Mouse (Mus musculus) stomach, embryonic 15.5 days (tissue): ENCODE results near the gene Sgip1. TPM values are rescaled to one million over a fixed set of nuclear protein-coding genes. Genes with fewer than 3 reads are reported as not detected.

Experiments used
- ATAC-seq: fragments of 200-750 bp; cut with Nextera tagmentation; 2 replicates; pipeline ENCODE4 v1.8.0; 2017; ENCODE audit warnings: low read depth, moderate number of reproducible peaks, moderate TSS enrichment; ENCODE audit not compliant: insufficient read depth, low FRiP score
- H3K27ac ChIP-seq: fragments of 300-500 bp; sonication (generic); 2 replicates; pipeline ENCODE4 v1.5.1; 2015; ENCODE audit warnings: mild to moderate bottlenecking, inconsistent platforms
- H3K27me3 ChIP-seq: fragments of 300-500 bp; sonication (generic); replicated peaks from 2 replicates; pipeline ENCODE4 v1.6.1; 2015; ENCODE audit warnings: inconsistent platforms
- H3K36me3 ChIP-seq: fragments of 300-500 bp; sonication (generic); 2 replicates; pipeline ENCODE4 v1.6.1; 2015; ENCODE audit warnings: inconsistent platforms
- H3K4me1 ChIP-seq: fragments of 300-500 bp; sonication (generic); 2 replicates; pipeline ENCODE4 v1.6.1; 2015; ENCODE audit warnings: inconsistent platforms
- H3K4me2 ChIP-seq: fragments of 300-500 bp; sonication (generic); 2 replicates; pipeline ENCODE4 v1.6.1; 2015; ENCODE audit warnings: mild to moderate bottlenecking, inconsistent platforms
- H3K4me3 ChIP-seq: fragments of 300-500 bp; sonication (generic); replicated peaks from 2 replicates; pipeline ENCODE4 v1.5.1; 2015; ENCODE audit warnings: inconsistent platforms
- H3K9ac ChIP-seq: fragments of 300-500 bp; sonication (generic); 2 replicates; pipeline ENCODE4 v1.6.1; 2015; ENCODE audit warnings: inconsistent platforms
- H3K9me3 ChIP-seq: fragments of 300-500 bp; sonication (generic); 2 replicates; pipeline ENCODE4 v1.6.1; 2016; ENCODE audit warnings: inconsistent platforms
- WGBS: fragments of 180-500 bp; shearing (Covaris S2); methylation state at CpG from one replicate; pipeline ENCODE4 v1.1.7; 2015; 5-methylcytosine and 5-hydroxymethylcytosine counted together
- polyA plus RNA-seq: library from polyadenylated mRNA; unstranded; fragments of >200 nt; fragmentation: Nextera tagmentation; extraction: Ambion mirVana; gene quantifications from 2 replicates; pipeline ENCODE4 v1.2.1, GENCODE M21; 2015

Sgip1 gene
- polyA plus RNA-seq, 1 experiment from 2014 or later, result 7.1 TPM

DNA sequence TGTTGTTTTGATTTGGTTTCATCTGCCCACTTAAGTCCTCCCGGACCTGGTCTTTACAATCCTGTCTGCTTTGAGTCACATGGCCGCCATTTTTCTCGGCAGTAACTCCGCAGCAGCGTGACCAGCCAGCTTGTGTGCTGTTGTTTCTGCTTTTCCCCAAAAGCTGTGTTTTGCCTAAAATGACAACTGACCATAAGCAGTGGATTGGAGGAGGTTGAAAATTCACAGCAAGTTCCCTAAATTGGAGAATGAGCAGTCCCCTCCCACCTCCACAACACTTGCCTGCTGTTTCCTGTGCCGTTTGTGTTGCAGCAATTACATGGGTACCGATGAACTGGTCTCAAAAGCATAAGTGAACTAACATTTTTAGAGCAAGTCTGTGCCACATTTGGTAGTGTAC lies 189.6 kb downstream of the Sgip1 start:
- no peaks in the 10 kb centered on the region for H3K36me3 ChIP-seq
- WGBS, result 73% methylated on average over 7 of the region's 7 CpGs
- H3K27ac ChIP-seq, result no peak overlapping the region
- no peaks in the 10 kb centered on the region for H3K27me3 ChIP-seq
- no peak overlapping the region for H3K4me3 ChIP-seq
- H3K4me2 ChIP-seq, result no peak overlapping the region
- no peaks in the 10 kb centered on the region for H3K9me3 ChIP-seq
- no peak for ATAC-seq
- H3K9ac ChIP-seq, result no peak overlapping the region
- H3K4me1 ChIP-seq, result no peaks in the 10 kb centered on the region

DNA sequence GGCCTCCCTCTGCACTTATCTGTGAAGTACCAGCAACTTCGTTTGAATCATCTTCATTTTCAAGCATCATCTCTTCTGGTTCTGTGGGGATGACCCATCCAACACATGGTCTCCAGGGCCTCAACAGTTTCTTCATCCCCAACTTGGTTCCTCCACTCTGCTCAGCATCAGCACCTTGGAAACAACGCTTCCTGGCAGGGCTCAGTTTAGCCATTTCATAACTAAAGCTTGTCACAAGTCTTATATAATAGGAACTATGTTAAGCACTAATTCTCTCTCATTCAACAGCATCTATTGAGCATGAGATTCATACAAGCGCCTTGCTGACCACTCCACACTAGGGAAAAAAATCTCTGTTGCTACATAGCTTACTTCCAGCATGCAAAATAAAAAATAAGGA lies 199.2 kb downstream of the Sgip1 start:
- H3K9me3 ChIP-seq, result no peaks in the 10 kb centered on the region
- 73% methylated on average over 3 of the region's 3 CpGs for WGBS
- H3K36me3 ChIP-seq, result no peaks in the 10 kb centered on the region
- H3K4me3 ChIP-seq, result no peak overlapping the region
- H3K27ac ChIP-seq, result no peak overlapping the region
- no peak overlapping the region for H3K4me2 ChIP-seq
- ATAC-seq, result no peak
- H3K4me1 ChIP-seq, result no peaks in the 10 kb centered on the region
- no peak overlapping the region for H3K9ac ChIP-seq
- H3K27me3 ChIP-seq, result no peaks in the 10 kb centered on the region

DNA sequence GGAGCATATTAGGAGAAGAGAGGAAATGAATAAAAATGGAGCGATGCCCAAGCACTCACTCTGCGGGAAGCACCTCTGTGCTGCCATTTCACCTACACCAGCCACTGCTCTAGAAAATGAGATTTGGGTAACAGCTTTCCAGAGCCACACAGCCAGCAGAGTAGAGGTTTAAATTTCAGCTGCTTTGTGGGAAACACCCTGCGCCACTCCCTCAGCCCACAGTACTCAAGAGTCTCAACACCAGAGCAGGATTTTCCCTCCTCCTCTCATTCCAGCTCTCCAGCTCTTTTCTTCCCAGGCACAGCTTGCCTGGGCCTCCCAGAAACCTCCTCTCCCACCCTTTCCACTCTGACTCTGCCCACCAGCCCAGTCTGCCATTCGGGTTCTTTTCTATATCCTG lies 199.6 kb downstream of the Sgip1 start:
- Histone ChIP-seq H3K4me3 (no peak overlapping the region), H3K9me3 (no peaks in the 10 kb centered on the region), H3K36me3 (no peaks in the 10 kb centered on the region), H3K4me2 (no peak overlapping the region), H3K4me1 (no peaks in the 10 kb centered on the region), H3K9ac (no peak overlapping the region), H3K27me3 (no peaks in the 10 kb centered on the region), H3K27ac (no peak overlapping the region)
- no peak for ATAC-seq
- WGBS, result 79% methylated on average over 4 of the region's 4 CpGs

DNA sequence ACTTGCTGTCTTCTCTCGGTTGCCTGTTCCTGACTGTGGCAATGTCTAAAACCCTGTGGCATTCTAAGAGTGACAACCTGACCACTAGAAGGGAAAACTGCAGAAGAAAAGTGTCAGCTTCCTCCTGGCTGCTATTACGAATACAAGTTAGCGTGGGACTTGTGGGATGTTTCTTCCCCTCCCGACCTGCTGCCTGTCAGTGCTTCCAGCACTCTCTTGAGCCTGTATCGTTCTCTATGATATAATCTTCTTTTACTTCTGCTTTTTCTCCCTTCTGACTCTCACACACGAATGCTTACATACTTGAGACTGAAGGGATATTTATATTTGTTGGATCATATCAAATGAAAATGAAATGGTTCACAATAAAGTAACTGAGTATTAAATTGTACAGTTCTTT lies 203.2 kb downstream of the Sgip1 start:
- no peaks in the 10 kb centered on the region for H3K4me1 ChIP-seq
- WGBS, result 63% methylated on average over 6 of the region's 6 CpGs

DNA sequence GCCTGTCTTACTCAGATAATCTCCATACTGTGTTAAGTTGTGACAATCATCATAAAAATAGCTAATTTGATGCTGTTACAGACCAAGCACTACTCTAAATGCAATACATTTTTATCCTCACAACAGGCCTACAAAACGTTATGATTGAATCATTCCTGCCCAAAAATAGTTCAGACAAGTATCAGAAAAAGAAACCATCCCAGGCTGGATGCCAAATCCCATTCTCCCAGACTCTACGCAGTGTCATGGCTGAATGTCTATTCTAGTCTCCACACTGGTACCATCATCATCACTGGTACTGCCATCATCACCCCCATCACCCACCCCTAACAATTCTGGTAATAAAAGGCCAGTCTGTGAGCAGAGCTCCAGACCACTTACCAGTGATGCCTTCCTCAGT lies 211.4 kb downstream of the Sgip1 start:
- Histone ChIP-seq H3K36me3 (no peaks in the 10 kb centered on the region), H3K27ac (no peak overlapping the region), H3K9me3 (no peaks in the 10 kb centered on the region), H3K9ac (no peak overlapping the region), H3K27me3 (no peaks in the 10 kb centered on the region), H3K4me2 (no peak overlapping the region), H3K4me3 (no peak overlapping the region), H3K4me1 (no peaks in the 10 kb centered on the region)
- ATAC-seq, result no peak
- 64% methylated on average over 2 of the region's 2 CpGs for WGBS

More for the DNA sequence above, 203.2 kb downstream of the Sgip1 start:
- Histone ChIP-seq H3K4me3 (no peak overlapping the region), H3K27me3 (no peaks in the 10 kb centered on the region), H3K9ac (no peak overlapping the region), H3K36me3 (no peaks in the 10 kb centered on the region), H3K9me3 (no peaks in the 10 kb centered on the region), H3K4me2 (no peak overlapping the region), H3K27ac (no peak overlapping the region)
- ATAC-seq, result no peak

DNA sequence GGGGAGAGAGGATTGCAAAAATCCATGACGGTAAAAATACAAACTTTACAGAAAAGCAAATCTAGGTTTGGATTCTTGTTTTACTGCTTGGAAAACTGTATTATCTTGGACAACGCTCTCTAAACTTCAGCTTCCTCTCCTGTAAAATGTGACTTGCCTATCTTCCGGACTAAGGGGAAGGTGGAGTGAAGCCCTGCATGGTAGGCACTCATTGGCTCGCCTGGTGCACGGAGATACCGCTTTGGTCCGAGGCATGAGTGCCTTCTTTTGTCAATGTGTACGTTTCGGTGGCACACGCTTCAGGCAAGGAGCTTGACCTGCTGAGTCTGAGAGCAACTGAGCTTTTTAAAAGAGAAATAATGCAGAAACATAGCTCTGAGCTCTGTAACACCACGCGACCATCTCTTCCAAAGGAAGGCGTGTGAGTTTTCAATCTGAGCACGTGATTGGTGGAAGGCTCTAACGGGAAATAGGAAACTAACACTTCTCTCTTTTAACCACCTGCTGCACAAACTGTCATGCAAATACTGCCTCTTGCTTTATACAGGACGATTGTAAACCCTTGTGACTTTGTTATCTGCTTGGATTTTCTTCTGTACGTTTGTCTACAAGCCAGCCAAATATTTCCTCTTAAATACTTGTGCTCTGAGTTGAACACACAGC lies 214.3 kb downstream of the Sgip1 start:
- 66% methylated on average over 17 of the region's 17 CpGs for WGBS
- Histone ChIP-seq H3K27me3 (no peaks in the 10 kb centered on the region), H3K9me3 (no peaks in the 10 kb centered on the region), H3K4me3 (no peak overlapping the region), H3K4me2 (no peak overlapping the region), H3K4me1 (no peaks in the 10 kb centered on the region), H3K27ac (no peak overlapping the region), H3K9ac (no peak overlapping the region), H3K36me3 (no peaks in the 10 kb centered on the region)
- no peak for ATAC-seq

DNA sequence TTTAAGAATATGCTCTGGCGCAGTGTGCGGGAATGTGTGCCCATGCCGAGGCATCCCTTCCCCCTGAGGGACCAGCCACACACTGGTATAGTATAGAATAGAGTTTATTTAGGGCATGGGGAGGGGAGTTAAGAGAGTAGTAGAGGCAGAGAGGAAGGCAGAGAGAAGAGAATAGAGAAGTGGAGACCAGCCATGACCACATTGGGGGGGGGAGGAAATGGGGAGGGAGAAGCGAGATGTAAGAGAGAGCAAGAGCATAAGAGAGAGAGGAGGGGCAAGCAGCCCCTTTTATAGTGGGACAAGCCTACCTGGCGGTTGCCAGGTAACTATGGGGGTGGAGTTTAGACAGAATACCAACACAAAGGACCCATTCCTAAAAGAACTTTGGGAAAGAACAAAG lies 218.3 kb downstream of the Sgip1 start:
- H3K4me3 ChIP-seq, result no peak overlapping the region
- 86% methylated on average over 5 of the region's 5 CpGs for WGBS
- no peak overlapping the region for H3K4me2 ChIP-seq
- no peaks in the 10 kb centered on the region for H3K36me3 ChIP-seq
- no peaks in the 10 kb centered on the region for H3K4me1 ChIP-seq
- no peaks in the 10 kb centered on the region for H3K27me3 ChIP-seq
- no peaks in the 10 kb centered on the region for H3K9me3 ChIP-seq
- no peak for ATAC-seq
- no peak overlapping the region for H3K27ac ChIP-seq
- H3K9ac ChIP-seq, result no peak overlapping the region

DNA sequence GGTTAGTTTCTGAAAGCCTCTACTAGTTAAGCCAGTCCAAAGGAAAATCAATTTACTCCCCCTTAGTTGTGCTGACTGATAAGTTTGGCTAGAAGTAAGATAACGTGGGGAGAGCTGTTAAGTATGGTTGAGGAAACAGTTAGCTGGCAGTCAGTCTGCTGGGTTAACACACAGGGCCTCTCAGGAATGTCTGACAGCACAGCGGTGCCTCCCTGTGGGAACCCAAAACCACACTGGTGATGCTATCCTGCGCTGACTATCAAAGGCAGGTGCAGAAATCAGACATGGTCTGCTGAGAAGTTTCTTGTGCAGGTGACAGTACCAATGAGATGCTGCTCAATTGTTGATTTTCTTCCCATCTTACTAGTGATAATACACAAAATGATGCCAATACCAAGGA lies 223.1 kb downstream of the Sgip1 start:
- no peak overlapping the region for H3K9ac ChIP-seq
- no peaks in the 10 kb centered on the region for H3K27me3 ChIP-seq
- H3K36me3 ChIP-seq, result no peaks in the 10 kb centered on the region
- no peak overlapping the region for H3K4me3 ChIP-seq
- no peak overlapping the region for H3K4me2 ChIP-seq
- H3K27ac ChIP-seq, result no peak overlapping the region
- no peak for ATAC-seq
- no peaks in the 10 kb centered on the region for H3K4me1 ChIP-seq
- H3K9me3 ChIP-seq, result no peaks in the 10 kb centered on the region
- WGBS, result 50% methylated on average over 3 of the region's 3 CpGs

DNA sequence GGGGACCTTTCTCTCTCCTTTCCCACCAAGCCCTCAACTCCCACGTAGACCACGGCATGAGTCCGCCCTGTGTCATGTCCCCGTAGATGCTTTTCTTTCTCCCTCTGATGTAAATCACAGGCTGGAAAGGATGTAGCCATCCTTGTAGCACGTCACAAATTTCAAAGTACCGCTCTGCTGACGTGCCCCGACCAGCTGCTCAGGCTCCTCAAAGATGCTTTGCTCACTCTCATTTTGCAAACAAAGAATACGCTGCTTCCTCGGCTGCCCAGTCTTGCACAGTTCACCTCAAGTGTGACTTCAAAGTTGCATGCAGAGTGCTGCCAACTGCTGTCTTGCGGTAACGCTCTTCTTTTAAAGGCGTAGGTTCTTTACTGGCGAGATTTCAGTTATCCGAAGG lies 226.7 kb downstream of the Sgip1 start:
- Histone ChIP-seq H3K36me3 (no peaks in the 10 kb centered on the region), H3K4me1 (no peaks in the 10 kb centered on the region), H3K27me3 (no peaks in the 10 kb centered on the region), H3K9ac (no peak overlapping the region), H3K4me2 (no peak overlapping the region), H3K27ac (no peak overlapping the region), H3K4me3 (no peak overlapping the region), H3K9me3 (no peaks in the 10 kb centered on the region)
- no peak for ATAC-seq
- WGBS, result 78% methylated on average over 15 of the region's 15 CpGs

DNA sequence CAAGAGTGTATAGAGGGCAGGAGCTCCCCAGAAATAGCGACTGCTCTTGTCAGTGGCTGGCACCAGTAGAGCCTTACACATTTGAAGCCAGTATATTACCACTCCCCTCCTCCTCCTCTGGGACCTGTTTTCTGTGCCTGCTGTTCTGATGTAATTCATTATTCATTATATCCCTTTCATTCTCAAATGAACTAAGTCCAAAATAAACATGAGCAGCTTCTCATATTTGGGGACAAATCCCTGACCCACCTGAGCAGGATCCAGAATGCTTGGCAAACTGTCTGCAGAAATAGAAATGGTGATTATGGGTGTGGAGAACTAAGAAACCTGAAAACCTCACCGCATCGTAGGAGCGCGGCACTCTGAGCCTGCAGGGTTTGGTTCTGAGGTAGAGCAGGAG lies 228.5 kb downstream of the Sgip1 start:
- Histone ChIP-seq H3K36me3 (no peaks in the 10 kb centered on the region), H3K27me3 (no peaks in the 10 kb centered on the region), H3K4me3 (no peak overlapping the region), H3K9ac (no peak overlapping the region), H3K27ac (no peak overlapping the region), H3K4me1 (no peaks in the 10 kb centered on the region), H3K4me2 (no peak overlapping the region), H3K9me3 (no peaks in the 10 kb centered on the region)
- 84% methylated on average over 5 of the region's 5 CpGs for WGBS
- no peak for ATAC-seq

DNA sequence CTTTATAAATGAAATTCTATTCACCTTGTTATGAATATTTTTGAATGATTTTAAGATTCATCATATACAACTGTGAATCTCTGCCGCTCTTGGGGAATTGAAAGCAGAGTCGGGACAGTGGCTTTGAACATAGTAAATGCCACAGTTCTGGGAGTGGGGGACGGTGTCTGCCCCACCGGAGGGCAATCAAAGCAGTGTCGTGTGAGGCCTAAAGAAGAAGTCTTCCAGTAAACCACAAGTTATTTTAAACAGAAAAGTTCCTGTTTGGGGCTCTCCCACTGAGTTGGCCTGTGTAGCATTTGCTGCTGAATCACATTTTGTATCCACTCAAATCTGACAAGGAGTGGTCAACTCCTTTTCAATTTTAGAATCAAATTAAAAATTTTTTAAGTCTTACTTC lies 230.1 kb downstream of the Sgip1 start:
- H3K9ac ChIP-seq, result no peak overlapping the region
- ATAC-seq, result no peak
- no peak overlapping the region for H3K4me2 ChIP-seq
- H3K4me3 ChIP-seq, result no peak overlapping the region
- H3K36me3 ChIP-seq, result no peaks in the 10 kb centered on the region
- no peaks in the 10 kb centered on the region for H3K9me3 ChIP-seq
- H3K27me3 ChIP-seq, result no peaks in the 10 kb centered on the region
- H3K27ac ChIP-seq, result no peak overlapping the region
- 76% methylated on average over 5 of the region's 5 CpGs for WGBS
- H3K4me1 ChIP-seq, result no peaks in the 10 kb centered on the region

DNA sequence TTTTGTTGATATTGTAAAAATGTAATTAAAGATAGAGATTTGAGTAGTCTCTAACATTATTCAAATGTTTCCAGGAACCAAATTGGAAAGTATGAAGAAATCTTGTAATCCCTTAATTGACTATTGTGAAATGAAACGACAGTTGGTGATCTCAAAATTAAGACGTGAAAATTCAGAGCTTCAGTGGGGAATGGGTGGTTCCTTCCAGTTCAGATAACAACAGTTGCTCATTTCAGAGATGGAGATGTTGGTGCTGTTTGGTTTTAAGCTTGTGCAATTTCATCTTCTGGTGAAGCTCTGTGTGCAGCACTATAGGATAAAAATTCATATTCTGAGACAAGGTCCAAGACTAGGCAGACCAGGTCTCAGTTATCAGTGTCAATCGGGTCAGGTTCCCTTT lies 231.0 kb downstream of the Sgip1 start:
- Histone ChIP-seq H3K27ac (no peak overlapping the region), H3K9me3 (no peaks in the 10 kb centered on the region), H3K36me3 (no peaks in the 10 kb centered on the region), H3K4me1 (no peaks in the 10 kb centered on the region), H3K4me2 (no peak overlapping the region), H3K9ac (no peak overlapping the region), H3K27me3 (no peaks in the 10 kb centered on the region), H3K4me3 (no peak overlapping the region)
- 72% methylated on average over 3 of the region's 3 CpGs for WGBS
- no peak for ATAC-seq

DNA sequence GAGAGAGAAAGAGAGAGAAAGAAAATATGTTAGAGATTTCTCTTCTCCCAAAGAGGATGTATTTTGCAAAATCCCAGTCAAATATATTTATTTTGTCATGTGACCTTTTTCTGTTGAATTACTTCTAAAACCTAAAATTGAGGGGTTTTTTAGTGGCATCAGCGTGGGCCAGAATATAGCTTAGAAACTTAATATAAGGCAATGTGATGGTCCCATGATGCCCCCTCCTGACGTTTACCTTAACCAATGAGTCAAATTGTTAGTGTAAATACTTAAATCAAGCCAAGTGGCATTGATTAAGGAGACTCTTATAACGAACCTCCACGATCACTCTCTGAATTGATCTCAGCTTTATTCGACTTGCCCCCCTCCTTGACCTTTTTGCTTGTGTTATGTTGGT lies 233.1 kb downstream of the Sgip1 start:
- ATAC-seq, result no peak
- WGBS, result 59% methylated on average over 5 of the region's 5 CpGs
- no peaks in the 10 kb centered on the region for H3K27me3 ChIP-seq

More for the DNA sequence above, 233.1 kb downstream of the Sgip1 start:
- H3K4me3 ChIP-seq, result no peak overlapping the region
- no peak overlapping the region for H3K27ac ChIP-seq
- H3K4me1 ChIP-seq, result peaks cover 4% of the 10 kb centered on the region; the same call in 1 of the 2 replicates
- no peaks in the 10 kb centered on the region for H3K9me3 ChIP-seq
- H3K36me3 ChIP-seq, result no peaks in the 10 kb centered on the region
- no peak overlapping the region for H3K4me2 ChIP-seq
- H3K9ac ChIP-seq, result no peak overlapping the region
